Mouse (Mus musculus) lung, adult 2 months (tissue): Measurements from ENCODE around the gene Arfgef2.

Experiments
- CTCF ChIP-seq: fragments of 200-500 bp; IDR thresholded peaks from 2 replicates; pipeline ENCODE4 v1.5.1; 2011; ENCODE audit warnings: mild to moderate bottlenecking, low read length, control low read depth; ENCODE audit not compliant: insufficient read depth
- POLR2A ChIP-seq: fragments of 200-500 bp; IDR thresholded peaks from 2 replicates; pipeline ENCODE4 v1.6.1; 2011; ENCODE audit warnings: low read depth, mild to moderate bottlenecking, control low read depth, low read length, borderline replicate concordance; ENCODE audit errors: extremely low read depth

DNA sequence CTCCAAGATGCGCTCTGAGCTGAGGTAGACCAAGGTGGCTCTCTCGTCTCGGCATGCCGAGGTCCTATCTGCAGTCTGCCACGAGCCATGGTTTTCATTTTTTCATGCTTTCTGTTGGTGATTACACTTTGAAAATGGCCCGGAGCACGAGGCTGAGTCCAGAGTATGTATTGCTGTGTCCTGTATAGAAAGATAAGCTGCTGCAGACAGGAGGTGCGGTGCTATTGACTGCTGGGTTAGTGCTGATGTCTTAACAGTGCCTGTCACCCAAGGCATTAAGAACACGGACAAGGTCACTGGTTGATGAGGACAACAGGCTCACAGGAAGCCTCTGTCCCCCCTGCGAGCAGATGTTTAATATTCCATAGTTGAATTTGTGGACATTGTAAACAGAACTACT is 65.5 kb downstream of the Arfgef2 start:
- TF ChIP-seq CTCF (no peak), POLR2A (no peak)
